Mouse (Mus musculus) megakaryocyte-erythroid progenitor cell, adult 5-6 weeks (primary cell): Measurements from ENCODE around the gene Phactr1. TPM values are rescaled to one million over a fixed set of nuclear protein-coding genes. Genes with fewer than 3 reads are reported as not detected.

Experiments used
- ATAC-seq: replicated peaks from 2 replicates; pipeline ENCODE4 v1.8.0; 2016; ENCODE audit warnings: mild to moderate bottlenecking, inconsistent platforms; ENCODE audit not compliant: severe bottlenecking, poor library complexity, low FRiP score, low TSS enrichment
- total RNA-seq, 2 experiments: library from RNA; stranded (forward) in 1 of 2; stranded (reverse) in 1 of 2; fragments of 200-1000, 215-1000 nt in 1 of 2; fragments of >200 nt in 1 of 2; fragmentation: Nextera tagmentation in 1 of 2; gene quantifications; 2 replicates each; pipeline ENCODE4 v1.2.3; 2014 to 2017

Gene Phactr1
- total RNA-seq, 2 experiments from 2014 or later = 0.47 TPM; not detected in 1

DNA sequence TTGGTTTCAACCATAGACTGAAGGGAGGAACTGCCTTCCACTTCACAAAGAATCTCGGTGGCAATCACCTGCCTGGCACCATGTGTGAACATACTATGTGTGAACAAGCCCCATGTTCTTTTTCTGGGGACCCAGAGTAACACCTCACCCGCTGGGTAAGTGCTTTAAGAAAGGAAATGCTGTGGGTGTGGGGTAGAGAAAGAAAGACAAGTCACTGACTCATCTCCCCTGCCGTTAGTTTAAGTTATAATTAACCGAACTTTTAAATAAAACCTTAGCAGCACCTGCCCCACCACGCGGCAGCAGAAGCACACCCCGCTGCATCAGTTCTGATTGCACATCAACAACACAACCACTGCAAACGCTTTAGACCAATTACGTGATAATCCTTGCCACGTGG lies 171.7 kb downstream of the Phactr1 start:
- ATAC-seq = no peak

GRCm38 (mm10) chr13:42853900-42854595 lies 173.6 kb downstream of the Phactr1 start:
- ATAC-seq = no peak

DNA sequence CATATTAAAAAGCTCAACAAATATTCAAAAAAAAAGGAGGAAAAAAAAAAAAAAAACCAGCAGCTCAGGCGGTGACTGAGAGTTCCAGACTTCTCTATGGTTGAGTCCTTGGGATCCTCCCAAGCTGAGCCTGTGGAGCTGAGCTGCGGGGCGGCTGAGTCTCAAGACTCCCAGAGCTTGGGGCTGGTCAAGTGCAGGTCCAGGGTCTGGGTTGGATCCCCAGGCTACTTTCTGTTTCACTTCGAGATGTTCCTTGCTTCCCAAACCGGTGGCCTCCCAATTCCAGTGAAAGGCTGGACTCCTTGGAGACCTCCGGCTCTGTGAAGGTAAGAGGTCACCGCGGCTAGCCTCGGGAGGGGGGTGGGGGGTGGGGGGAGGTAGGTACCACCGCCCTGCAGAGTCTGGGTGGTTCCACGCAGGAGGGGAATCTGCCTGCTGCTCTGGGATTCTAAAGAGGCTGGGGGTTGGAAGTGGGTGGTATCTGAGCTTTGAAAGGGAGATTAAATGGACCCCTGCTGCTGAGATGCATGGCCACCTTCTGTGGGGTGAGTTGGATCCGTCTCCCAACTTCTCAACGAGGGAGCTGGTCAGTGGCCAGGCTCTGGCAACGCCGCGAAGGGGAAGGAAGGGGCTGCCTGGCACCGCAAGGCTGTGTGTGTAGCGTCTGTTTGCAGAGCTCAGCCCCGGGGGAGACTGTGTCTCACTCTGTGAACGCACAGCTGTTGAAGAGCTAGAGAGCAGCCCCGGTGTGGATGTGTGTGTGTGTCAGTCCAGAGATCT lies 185.9 kb downstream of the Phactr1 start:
- no peak for ATAC-seq

- ATAC-seq = no peak
Measured at GRCm38 (mm10) chr13:42867026-42867425, 186.6 kb downstream of the Phactr1 start.

DNA sequence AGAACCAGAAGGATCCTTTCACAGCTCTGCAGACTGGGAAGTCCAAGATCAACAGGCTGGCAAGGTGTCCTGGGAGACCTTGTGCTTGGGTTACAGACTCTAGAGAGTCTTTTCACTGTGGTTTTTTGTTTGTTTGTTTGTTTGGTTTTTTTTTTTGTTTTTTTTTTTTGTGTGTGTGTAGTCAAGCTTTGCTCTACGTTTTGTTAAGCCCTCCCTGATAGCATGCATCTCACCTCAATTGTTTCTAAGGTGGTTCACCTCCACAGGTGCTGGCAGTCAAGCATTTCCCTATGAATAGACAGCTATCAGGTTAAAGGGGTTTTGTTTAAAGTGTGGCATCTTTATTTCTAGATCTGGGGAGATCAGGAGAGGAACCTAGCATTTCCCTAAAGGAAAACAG lies 191.7 kb downstream of the Phactr1 start:
- no peak for ATAC-seq

- no peak for ATAC-seq
Measured at GRCm38 (mm10) chr13:42878346-42878745, 197.9 kb downstream of the Phactr1 start.

DNA sequence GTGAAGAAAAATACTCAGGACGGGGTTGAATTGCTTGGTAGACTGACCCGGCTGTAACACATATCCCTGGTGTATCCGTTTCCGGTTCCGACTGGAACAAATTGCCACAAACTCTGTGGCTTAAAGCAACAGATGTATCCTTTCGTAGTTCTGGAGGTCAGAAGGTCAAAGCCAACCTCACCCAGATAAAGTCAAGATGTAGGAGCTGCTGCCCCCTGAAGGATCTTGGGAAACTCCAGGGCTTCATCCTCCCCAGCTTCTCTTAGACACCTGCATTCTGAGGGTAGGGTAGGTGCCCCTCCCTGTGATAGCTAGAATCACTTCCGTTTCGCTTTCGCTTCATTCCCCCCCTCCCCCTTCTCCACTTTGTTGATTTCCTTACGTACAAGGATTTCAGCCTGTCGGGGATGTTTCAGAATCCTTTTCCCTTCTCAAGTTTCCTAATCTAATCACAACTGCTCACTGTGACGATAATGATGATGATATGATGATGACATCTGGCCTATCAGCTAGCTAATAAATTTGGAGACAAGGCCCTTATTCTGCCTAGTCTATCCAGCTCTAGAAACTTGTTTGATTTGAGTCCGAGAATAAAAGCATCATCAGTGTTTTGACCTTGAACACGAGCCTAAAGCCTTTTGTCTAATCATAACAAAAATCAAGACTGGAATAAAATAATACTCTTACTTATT lies 203.8 kb downstream of the Phactr1 start:
- no peak for ATAC-seq

DNA sequence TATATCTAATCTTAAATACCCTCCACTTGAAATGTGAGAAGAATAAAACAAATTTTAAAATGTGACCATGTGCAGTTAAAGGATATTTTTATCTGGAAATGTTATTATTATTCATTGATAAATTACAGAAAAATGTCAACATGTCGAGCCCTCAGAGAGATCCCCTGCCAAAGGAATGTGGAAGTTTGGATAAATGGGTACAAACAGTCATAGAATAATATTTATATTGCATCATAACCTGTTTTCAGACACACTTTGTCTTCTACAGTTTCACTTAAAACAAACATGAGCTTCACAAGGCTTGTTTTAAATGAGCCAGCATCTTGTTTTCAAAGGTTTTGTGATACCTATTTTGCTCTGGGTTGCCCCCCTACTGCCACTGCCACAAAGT lies 204.3 kb downstream of the Phactr1 start:
- ATAC-seq = no peak

- no peak for ATAC-seq
Measured at GRCm38 (mm10) chr13:42887701-42888100, 207.3 kb downstream of the Phactr1 start.

DNA sequence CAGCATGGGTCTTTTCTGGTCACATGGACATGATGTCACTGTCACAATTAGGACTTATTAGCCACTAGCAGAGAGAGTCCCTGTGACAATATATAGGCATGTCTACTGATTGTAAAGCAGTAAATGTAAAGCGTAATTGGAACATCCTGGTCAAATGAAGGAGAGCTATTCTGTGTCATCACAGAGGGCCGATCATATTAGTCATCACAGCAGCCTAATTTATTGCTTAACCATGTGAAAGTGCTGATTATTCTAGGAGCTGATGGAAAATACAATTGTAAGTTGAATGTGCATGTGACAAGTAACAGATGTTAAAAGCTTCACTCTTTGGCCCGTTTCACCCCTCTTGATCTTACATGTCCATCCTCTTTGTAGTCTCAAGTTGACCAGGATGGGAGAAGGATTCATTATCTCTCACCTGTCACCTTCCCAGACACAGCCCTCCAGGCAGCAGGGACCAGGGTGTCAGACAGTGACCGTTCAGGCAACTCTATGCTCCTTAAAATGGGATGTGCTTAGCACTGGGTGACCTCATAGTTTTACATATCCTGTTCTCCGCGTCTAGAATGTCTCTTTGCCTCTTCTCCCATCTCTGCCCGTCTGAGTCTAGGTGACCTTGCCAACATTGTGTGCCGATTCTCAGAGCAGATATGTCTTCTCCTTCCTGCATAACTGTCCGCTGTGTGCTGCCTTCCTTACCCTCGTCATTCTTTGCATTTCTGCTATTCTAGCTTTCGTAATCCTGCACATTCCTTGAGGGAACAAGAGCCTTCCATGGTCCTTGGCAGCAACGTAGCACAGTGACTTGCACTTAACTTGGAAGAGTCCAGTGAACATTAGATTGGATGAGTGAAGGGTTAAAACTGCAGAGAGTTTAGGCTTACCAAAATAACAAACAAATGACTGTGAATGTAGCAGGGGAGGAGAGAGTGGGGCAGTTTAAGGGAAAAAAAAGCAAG lies 209.4 kb downstream of the Phactr1 start:
- ATAC-seq = no peak

DNA sequence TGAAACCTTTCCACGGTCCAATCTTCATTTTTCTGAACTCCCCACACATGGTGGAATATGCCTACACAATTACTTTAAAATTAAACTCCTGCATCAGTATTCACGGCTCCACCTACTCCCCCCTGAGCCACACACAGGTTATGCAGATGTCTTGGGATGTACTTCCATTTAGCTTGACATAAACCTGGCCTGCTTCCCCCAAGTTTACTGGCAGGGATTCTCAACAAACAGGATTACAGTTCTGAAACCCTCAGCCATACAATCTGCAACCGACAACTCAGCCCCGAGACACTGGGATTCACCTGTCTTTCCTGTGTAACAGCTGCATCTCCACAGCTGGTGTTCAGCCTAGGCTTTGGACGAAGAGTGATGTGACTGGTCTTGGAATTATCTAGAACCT lies 210.2 kb downstream of the Phactr1 start:
- ATAC-seq = no peak

DNA sequence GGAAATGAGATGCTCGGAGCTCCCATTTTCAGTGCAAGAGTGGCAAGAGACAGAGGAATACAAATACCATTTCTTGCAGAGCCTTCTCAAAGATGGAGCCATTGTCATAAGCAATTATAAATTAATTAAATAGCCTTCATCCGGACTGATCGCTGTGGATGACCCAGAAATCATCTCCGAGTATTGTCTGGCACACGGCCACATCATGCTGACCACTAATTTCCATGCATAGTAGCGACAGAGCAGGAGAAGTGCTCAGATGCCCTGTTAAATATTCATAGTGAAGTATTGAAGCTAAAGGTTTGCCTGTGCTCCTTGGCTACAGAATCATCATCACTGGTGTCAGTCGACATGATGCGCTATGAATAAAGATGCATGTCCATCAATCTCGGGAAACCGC lies 213.6 kb downstream of the Phactr1 start:
- ATAC-seq = no peak

- no peak for ATAC-seq
Measured at GRCm38 (mm10) chr13:42894598-42894997, 214.2 kb downstream of the Phactr1 start.

- ATAC-seq = no peak
Measured at GRCm38 (mm10) chr13:42895980-42896379, 215.6 kb downstream of the Phactr1 start.

DNA sequence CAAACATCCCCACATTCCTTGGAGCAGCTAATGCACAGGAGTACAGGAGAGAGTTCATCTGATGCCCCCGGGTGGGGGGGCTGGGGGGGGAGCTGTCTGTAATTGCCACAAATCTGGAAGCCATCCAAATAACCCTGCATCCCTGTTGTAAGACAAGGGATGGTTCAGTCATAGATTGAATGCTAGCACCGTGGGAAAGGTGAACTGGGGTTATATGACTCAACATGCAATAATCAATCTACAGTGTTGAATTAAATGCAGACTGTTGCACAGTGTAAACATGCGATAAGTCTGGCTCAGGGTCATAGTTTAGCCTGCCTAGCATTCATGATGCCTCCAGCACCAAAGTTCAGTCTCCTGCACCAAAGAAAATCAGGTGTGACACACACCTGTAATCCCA lies 219.2 kb downstream of the Phactr1 start:
- ATAC-seq = no peak

DNA sequence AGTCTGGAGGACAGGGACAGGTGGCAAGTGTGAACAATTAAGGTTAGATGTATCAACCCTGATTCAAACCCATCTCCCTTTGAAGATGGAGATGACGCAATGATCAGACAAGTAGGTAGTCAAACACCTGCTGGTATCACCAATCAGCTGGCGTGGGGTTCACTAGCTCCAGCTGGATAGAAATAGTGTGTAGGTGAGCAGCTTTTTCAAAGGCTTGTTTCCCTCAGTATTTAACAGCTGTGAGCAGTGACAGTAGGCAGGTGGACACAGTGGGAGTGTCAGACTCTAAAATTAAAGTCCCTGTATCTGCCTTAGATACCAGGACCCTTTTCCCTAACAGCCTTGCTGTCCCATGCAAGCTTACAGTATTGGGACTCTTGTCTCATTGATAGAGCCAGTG lies 221.4 kb downstream of the Phactr1 start:
- no peak for ATAC-seq

DNA sequence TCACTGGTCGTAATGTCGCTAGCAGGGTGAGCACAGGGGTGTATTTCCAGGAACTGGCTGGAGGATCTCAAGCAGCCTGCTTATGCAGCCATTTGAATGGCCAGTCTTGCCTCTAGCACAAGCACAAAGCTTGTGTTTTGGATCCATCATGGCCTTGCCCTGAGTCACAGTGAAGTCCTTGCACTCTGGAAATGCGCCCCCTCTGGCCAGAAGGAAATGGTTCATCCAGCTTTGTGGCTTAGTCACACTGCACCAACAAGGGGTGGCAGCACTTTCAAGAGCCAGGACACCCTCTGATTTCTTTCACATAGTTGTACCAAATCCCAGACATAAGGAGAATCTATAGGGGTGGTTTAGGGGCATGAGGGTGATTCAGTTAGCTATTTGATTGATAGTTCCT lies 222.4 kb downstream of the Phactr1 start:
- ATAC-seq = no peak

DNA sequence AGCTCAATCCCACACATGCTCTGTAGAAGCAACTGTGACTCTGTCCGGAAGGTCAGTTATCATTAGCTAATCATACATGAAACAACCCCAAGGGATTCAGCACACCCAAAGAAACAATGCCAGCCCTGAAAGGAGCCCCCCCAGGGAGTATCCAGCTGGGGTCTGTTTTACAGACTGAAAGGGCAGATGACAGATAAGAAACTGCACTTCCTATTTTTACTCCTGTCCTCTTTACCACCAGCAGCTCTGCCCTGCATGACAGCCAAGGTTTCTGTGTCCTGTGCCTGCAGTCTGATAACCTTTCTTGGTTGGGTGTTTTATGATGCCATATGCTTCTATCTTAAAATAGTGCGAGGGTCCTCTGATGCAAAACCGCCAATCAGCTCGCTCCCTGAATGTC lies 225.4 kb downstream of the Phactr1 start:
- ATAC-seq = no peak

GRCm38 (mm10) chr13:42906990-42907389 lies 226.6 kb downstream of the Phactr1 start:
- no peak for ATAC-seq
